Mouse (Mus musculus) layer of hippocampus, adult 9-10 months (tissue): ENCODE data around the gene Gpr88.
"Not testable (repeated sequence)": the region's sequence is repeated elsewhere in the genome, so short reads cannot be mapped to it uniquely, and the experiment has no call there.

Experiments
- DNase-seq: peaks from one replicate; pipeline ENCODE4 v3.0.0; 2022; ENCODE audit warnings: low spot score

Gpr88 gene

DNA sequence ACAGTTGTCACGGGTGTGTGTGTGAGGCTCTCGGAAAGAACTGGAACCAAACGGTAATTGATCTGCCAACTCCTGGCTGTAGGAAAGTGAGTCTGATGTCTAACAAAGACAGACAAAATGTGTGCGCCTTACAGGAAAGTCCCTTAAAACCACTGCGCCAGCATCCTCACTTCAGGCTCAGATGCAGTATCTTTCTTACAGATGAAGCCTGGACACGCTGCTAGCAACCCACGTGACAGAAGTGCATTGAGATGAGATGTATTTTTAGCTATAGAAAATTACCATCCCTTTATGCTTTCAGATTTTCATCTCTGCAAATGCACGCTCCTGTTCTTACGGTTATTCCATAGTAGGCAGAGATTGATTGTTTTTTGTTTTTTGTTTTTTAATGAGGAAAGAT, 10.6 kb downstream of the Gpr88 start:
- DNase-seq = no peak

DNA sequence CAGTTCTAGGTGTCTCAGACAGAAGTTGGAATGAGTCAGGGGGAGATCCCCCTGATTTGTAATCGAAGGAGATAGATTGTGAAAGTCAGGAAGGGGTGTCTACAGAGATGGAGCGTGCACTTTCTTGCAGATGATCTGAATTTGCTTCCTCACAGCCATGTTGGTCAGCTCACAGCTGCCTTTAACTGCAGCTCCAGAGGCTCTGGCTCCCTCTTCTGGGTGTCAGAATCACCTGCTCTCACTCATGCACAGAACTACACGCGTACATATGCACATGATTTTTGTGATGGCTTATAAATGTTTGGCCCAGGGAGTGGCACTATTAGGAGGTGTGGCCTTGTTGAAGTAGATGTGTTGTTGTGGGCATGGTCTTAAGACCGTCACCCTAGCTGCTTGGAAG, 15.8 kb downstream of the Gpr88 start:
- DNase-seq = no peak

DNA sequence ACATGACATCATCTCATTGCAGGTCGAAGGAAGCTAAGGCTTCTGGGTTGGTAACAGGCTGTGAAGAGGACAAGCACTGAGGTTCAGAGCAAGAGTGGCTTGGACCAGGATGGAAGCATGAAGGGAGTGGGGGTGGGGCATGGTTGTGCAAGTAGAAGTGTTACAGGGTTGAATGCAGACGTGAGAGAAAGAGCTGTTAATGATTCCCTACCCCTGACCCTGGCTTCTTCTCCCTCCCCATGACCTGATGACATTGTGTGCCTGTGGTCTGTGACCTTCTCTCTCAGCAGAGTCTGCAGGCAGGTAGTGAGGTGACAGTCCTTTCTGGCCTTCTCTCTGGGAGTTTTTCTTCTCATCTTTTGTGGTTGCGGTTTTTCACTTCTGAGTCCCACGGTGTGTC, 16.4 kb downstream of the Gpr88 start:
- no peak for DNase-seq

DNA sequence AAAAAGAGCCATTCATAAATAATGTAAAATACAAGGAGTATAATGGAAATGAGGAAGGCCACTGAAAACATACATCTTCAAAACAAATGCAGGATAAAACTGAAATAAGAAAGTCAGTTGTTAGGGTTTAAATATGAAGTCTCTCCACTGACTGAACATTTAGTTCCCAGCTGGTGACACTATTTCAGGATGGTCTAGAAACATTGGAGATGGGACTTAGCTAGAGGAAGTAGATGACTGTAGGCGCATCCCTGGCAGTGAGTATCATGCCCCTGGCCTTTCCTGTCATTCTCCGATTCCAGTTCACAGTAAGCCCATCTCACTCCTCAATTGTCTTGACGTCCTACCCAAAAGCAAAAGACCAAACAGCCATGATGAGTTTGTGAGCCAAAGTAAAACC, 19.8 kb downstream of the Gpr88 start:
- DNase-seq = no peak

DNA sequence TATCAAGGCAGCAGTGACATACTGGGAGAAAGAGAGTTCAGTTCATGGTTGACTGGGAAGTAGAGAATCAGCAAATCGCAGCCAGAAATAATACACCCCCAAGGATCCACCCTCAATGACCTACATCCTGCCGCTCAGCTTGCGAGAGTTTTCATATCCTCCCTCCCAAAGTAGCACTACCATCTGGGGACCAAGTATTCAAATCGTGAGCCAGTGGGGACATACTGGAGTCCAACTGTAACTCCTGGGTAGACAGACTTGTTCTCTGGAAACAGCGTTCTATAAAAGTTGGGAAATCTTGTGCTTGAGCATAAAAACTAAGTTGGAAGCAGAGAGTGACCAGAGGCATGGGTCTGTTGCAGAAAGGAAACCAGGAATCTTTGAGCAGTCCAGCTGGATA, 20.5 kb downstream of the Gpr88 start:
- DNase-seq = no peak

DNA sequence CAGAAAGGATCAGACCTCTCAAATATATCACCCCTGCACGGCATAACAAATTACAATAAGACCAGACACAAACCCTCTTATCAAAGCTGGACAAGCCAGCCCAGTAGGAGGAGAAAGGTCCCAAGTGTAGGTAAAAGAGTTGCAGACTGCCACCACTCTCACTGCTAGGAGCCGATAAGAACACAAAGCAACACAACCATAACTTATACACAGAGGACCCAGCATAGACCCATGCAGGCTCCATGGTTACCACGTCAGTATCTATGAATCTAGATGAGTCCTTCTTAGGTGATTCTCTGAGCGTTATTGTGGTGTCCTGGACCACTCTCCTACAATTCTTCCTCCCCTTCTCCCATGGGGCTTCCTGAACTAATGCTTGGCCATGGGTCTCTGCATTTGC, 24.0 kb downstream of the Gpr88 start:
- no peak for DNase-seq

DNA sequence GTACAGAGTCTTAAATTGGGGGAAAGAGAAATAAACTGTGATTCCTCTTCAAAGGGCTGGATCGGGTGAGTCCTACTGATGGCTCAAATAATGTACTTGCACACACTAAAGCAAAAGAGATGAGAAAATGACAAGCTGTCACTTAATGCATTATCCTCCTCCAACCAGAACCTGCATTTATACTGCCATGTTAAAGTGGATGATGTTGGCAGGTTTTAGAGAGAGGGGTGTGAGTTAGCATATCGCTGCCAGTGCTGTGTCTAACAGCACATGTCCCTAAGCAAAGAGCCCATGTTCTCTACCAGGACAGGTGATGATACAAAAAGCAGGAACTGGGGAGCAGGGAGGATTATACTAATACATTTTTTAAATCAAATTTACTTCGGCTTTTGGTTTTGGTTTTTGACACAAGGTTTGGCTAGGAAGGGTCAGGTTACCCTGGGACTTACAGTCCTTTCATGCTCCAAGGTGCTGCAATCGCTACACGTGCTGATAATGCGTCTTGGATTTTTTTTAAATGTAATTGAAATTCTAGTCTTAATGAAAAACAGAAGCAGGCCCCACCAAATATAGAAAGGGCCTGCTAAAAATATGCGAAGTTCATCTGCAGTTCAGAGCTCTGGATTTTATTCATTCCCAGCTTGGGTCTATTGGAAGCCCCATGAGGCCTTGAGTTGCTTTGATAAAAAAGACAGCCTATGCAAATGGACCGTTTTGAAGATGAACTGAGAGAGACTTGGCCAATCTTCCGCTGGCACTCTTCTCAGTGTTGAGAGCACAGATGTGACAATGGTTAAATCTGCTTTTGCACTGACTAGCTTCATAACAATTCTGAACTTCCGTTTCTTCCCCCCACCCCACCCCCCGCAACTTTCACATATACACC, 24.7 kb downstream of the Gpr88 start:
- no peak for DNase-seq

DNA sequence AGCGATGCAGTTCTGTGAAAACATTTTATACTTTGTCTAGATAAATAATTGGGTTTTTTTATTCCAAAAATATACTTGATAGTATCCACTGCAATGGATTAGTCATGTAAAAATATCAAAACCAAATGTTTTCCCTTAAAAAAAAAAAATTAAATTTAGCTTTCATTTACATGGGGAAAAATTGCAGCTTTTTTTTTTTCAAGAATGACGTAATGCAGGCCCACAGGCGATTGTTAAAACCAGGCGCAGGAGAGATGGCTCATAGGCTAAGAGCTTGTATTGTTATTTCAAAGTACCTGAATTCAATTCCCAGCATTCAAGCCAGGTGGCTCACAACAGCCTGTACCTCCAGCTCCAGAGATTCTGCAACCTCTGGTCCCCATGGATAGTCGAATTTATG, 25.9 kb downstream of the Gpr88 start:
- no peak for DNase-seq

DNA sequence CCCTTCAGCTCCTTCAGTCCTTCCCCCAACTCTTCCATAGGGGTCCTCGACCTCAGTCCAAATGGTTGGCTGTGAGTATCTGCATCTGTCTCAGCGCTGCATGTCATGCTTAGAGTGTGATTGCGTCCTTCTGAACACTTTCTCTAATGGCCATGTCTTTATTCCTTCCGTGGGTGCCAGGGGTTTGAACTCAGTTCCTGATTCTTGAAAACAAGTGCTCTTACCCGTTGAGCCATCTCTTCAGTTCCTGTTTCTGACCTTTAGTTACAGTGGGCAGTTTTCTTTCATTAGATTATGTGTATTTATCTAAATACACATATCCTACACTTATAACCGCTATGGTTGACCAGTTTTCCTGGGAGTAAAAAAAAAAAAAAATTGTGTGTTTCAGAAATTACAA, 26.4 kb downstream of the Gpr88 start:
- DNase-seq = no peak

DNA sequence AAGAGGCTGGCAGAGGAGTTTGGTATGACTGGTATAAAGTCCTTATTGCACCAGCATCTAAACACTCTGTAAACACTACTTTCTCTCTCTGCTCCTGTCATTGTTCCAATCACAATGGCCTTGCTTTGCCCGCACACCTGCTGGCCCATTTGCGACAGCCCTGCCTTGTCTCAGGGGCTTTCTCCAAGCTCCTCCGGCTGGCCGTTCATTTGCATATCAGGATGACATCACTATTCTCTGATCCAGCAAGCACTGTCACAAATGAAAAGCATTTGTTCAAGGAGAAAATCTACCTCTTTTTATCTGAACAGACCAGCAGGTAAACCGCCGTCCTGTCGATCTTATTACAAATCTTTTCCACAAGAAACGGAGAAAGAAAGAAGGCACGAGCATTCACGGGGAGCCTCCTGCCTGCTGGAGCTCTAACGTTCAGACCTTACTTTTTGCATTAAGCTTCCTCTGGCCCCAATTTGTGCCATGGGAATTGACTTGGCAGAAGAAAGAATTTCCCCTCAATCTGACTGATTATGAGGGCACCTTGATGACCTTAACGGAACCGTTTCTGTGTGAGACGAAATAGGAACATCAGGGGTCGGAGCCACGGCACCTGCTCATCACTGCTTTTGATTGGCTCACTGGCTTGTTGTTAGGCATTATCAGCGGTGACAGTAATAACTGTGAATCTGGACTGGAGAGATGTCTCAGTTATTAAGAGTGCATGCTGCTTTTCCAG, 30.6 kb downstream of the Gpr88 start:
- DNase-seq = no peak

DNA sequence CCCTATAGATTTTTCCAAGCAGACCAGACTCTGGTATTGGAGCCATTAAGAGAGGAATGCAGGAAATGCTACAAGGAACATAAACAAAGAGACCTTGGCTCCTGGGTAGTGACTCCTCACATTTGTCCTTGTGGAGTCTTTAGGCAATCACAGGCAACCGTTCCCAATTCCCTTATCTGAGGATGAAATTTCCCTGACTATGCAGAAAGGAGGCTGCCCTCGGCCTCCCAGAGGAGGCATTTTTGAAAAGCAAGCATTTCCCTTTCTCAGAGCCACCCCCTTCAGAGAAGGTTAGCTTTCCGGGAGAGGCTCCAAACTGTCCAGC, 31.7 kb downstream of the Gpr88 start:
- DNase-seq = no peak

DNA sequence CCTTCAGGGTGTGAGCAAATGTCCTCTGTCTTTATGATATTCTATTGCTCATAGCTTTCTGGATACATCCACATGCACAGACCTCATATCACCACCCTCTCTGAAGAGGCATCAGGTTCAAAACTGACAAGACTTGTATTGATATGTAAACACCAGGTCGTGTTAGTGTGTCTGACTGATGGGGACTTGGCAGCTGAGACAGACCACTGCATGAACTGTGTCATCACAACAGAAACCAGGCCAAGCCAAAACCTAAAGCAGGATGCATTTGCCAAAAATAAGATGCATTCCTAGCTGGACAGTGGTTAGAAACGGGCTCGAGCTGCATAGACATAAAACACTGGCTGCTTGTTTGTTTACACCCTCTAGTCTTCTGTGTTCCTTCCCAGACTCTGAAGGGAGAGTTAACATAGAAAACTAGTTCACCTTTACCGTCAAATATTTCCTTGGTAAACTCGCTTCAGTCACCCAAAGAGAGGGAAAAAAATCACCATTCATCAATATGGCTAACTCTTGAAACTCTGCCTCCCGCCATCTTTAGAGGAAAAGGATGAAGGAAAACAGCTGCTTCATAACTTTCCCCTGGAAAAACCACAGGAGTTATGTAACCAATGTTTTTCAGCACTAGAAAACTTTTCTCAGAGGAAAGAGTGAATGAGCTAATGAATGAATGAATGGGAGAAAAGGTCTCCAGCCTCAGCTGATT, 32.2 kb downstream of the Gpr88 start:
- DNase-seq = no peak

DNA sequence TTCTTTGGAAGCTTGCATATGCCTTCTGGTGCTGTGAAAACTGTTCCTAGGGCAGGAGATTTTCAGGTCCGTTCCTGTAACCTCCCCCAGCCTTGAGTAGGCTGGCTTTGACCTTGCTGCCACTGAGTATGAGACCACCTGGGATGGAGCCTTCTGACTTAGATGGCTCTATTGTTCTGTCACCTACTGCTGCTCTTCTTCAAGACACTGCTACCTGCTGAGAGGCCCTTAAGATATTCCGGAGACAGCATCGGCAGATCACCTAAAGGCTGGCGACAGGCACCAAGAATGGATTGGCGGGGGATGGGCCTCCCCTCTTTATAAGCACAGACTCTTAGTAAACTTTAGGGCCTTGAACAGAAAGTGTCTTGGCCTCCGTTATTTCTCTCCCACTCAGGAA, 35.9 kb downstream of the Gpr88 start:
- DNase-seq = not testable (repeated sequence)

DNA sequence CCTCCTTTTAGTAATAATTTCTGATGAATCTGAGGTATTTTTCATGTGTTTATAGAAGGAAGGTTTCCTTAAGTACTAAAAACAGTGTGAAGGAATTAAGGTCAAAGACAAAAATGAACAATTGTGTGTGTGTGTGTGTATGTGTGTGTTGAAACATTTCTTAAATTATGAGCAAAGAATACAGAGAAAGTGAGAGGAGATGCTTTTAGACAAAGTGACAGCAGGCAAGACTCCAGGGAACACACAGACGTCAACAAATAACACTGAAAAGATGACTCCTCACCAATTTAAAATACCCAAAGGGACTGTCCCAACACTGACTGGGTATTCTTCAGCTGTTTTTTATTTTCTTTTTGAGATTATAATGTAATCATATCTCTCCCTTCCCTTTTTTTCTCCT, 37.0 kb downstream of the Gpr88 start:
- no peak for DNase-seq

DNA sequence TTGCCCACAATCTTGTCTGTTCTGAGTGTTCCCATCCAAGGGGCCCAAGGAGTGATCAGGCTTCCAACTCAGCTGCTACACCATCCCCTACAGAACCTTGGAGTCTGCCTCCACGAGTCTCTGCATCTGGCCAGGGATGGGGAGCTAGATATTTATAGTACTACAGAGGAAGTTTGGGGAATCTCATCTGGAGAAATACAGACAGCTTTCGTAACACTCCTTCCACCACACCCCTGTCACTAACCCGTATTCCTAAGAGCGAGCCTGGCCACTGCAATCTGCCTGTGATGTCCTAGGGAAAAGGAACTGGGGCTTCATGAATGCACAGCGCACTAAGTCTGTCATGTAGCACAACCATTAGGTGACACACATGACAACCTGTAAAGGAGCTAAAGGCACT, 41.7 kb downstream of the Gpr88 start:
- no peak for DNase-seq

DNA sequence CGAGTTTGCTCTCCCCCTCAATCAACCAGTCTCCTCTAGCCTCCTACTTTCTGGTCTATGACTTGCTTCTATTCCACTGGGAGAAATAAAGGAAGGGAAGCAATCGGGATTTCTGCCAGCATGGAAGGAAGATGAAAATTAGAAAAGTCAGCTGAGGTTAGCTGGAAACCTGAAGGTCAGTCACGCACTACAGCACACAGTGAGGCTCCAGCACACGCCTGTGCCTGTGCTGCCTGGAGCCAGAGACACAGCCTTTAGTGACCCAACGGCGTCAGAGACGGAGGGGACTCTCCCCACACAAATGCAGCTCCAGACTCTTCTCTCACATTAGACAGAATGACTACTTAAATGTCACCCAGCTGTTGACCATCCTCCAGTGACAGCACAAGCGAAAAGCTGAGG, 42.6 kb downstream of the Gpr88 start:
- no peak for DNase-seq

DNA sequence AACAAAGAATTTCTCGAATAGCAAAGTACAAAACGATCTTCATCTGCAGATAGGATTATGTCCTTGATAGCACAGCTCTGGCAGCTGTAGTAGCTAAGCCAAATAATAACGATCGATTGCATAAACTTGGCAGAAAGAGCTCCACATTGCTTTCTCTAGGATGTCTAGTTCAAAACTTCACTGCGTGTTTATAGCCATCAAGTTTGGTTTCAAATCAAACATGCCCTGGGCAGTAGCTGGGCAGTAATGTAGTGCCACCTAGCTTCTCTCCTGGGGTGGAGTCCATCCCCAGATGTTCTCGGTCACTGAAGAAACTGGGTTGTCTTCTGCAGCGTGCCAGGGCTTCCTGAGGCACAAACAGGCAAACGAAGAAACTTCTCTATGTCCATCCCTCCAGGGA, 44.1 kb downstream of the Gpr88 start:
- no peak for DNase-seq

DNA sequence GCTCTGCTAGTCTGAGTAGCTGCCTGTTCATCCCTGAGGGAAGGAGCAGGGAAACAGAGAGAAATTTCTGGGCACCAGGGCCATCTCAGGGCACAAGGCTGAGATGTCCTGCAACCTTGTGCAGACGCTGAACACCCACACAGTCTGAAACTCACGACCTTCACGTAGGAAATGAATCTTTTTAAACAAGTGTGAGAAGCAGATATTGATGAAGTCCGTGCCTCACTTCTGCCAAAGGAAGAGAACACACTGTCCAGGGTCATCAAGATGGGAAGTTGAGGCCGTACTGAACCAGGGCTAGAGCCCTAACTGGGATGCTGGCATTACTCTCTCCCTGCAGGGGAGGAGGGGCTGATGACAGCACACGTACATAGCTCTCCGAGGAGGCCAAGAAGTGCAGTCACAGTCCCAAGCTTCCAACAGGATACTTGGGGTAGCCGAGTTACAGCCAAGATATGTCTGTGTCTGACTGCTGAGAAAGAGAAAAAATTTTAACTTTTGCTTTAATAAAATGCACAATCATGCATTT, 46.9 kb downstream of the Gpr88 start:
- no peak for DNase-seq

DNA sequence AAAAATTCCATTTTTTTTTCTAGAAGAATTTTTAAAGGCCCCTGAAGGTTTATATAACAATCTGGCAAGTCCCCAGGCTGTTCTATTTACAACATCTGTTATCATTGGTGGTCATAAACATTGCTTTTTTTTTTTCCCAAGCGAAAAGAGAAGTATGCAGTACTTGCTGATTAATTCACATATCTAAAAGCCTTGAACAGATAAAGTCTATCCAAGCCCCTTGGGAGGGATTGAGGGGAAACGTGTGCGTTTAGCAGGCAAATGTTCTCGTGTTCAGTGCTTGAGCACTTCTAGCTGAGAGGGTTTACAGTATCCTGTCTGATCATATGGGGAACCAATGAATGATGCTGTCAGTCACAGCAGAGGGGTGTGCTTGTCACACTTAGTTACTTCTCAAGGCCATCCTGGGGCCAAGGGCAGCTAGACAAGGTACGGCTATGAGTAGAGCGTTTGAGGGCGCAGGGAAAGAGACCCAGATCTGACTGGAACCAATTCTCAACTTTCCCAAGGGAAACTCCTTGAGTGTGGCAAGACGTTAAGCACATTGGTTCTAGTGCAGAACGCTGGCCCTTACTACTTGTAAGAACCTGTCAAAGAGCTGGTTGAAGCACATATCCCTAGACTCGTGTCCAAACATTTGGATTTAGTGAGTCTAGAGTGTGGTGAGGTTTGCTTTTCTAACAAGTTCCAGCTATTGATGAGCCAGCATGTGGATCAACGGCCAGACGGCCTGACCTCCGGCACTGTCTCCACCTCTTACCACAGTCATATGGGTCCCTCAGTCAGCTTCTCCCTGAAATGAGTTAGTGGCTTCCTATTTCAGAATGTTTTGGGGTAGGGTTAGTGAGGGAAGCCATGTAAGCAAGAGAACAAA, 47.7 kb downstream of the Gpr88 start:
- no peak for DNase-seq

DNA sequence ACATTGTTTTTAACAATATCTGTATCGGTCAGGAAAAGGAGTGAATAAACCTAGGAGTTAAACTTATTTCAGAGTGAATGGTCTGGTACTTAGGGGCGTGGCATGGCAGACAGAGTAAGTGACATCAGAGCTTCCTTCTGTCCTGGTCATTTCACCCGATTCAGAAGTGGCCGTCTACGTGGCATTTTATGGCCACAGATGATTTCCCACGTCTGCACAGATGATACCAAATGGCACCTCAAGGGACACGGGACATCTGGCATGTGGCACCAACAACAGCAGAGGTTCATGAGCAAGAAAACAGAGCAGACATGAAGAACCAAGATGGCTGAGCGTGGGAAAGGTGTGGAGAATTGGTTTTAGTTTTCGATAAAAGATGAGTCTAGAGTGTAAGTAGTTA, 48.7 kb downstream of the Gpr88 start:
- no peak for DNase-seq

DNA sequence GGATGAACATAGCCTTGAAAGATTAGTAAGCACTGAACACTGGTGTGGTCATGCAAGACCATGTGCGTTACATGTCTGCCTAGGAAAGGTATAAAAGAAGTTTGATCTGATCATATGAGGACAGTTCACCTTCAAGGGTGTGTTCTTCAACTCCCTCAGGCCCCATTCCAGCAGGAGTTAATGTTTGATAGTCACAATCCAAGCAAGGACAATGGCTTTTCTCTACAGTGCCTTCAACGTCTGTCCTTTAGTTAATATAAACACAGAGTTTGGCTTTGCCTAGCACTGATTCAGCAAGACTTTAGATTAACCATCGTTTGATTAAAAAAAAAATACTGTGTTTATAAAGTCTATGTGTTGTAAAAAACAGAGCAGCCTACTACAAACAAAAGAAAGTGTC, 49.4 kb downstream of the Gpr88 start:
- DNase-seq = no peak

DNA sequence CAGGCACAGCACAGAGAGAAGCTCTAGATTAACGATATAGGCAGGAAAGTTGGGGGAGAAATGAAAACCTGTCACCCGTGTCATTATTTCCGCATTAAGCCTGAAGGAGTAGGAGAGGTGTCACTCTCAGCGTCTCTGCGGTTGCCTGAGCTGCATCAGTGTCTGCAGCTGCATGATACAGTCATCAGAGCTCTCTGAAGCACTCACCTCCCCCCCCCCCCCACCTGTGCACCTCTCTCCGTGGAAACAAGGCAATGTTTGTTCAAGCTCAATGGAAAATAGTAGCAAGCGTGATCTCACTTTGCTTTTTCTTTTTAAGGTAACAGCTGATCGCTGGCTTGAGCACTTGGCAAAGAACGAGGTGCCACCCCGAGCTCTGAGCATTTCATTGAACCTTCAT, 53.2 kb downstream of the Gpr88 start:
- DNase-seq = no peak
